Mouse (Mus musculus): ENCODE measurements at regions not wholly inside any gene's neighbourhood (a gene's known extent, or its start where the extent isn't known, plus 50 kb on each side); places are given as distances from the start of the nearest gene placed in this dataset.

DNA sequence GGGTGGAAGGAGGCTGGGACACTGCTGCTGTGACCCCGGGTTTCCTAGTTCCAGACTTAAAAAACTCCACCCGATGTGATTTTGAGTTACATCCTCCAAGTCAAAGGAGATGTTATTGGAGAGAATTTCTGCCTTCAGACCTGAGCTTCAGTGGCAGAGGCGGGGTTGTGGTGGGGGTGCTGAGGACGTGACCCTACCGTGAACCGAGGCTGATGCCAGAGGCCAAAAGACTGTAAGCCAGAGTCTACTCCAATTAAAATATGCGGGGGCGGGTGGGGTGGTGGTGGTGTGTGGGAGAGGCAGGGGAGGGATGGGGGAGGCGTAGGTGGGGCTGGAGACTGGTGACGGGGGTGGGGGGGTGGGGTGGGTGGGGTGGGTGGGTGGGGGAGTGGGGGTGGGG, 145.1 kb upstream of the Zfp64 start:
- H3K27ac ChIP-seq (ENCODE audit: control insufficient read depth, low read depth, low read length) = no peak overlapping the region
- no peak for TF ChIP-seq BHLHE40 (IDR thresholded peaks at IDR 0.05; ENCODE audit: borderline replicate concordance, low read depth, low read length)
- no peak for TF ChIP-seq NRF1 (IDR thresholded peaks at IDR 0.05; ENCODE audit: insufficient read depth, low read depth, low read length, poor library complexity, severe bottlenecking)
- TF ChIP-seq POLR2AphosphoS5 (IDR thresholded peaks at IDR 0.05; ENCODE audit: borderline replicate concordance, low read depth, low read length) = no peak
- no peak for TF ChIP-seq MAFK (IDR thresholded peaks at IDR 0.05; ENCODE audit: borderline replicate concordance, low read depth, low read length)
- no peak for TF ChIP-seq USF1 (IDR thresholded peaks at IDR 0.05; ENCODE audit: low read depth, low read length)
- TF ChIP-seq TAL1 (IDR thresholded peaks at IDR 0.05; ENCODE audit: low read length) = no peak
- TF ChIP-seq CTCF (IDR thresholded peaks at IDR 0.05 in 2 of 3, conservative IDR thresholded peaks at IDR 0.05 in 1 of 3; ENCODE audit: control insufficient read depth in 1 of 3, insufficient read depth in 1 of 3, low read depth in 2 of 3, low read length in 3 of 3, poor library complexity in 1 of 3, severe bottlenecking in 1 of 3) = no peak
- no peak for TF ChIP-seq POLR2A (IDR thresholded peaks at IDR 0.05; ENCODE audit: control insufficient read depth in 1 of 2, insufficient read depth in 1 of 2, low read depth in 1 of 2, low read length in 2 of 2, poor library complexity in 1 of 2)
- TF ChIP-seq SMC3 (IDR thresholded peaks at IDR 0.05; ENCODE audit: low read depth, low read length) = no peak
- TF ChIP-seq CHD2 (IDR thresholded peaks at IDR 0.05; ENCODE audit: low read length) = no peak
- no peak for TF ChIP-seq KAT2A (conservative IDR thresholded peaks at IDR 0.05; ENCODE audit: low read depth, low read length)
- TF ChIP-seq NELFE (IDR thresholded peaks at IDR 0.05; ENCODE audit: low read depth, low read length) = no peak
- TF ChIP-seq RCOR1 (IDR thresholded peaks at IDR 0.05; ENCODE audit: low read depth, low read length) = no peak
- no peak for TF ChIP-seq MYB (IDR thresholded peaks at IDR 0.05; ENCODE audit: low read depth, low read length)
- H3K79me2 ChIP-seq (ENCODE audit: control insufficient read depth, insufficient read depth, low read length, poor library complexity) = no peaks in the 10 kb centered on the region
- H3K4me1 ChIP-seq (ENCODE audit: control insufficient read depth in 1 of 2, insufficient read depth in 2 of 2, low read length in 2 of 2) = no peaks in the 10 kb centered on the region
- no peak overlapping the region for H3K9ac ChIP-seq (ENCODE audit: control insufficient read depth, low read depth, low read length, poor library complexity, severe bottlenecking)
- H3K4me3 ChIP-seq (ENCODE audit: control insufficient read depth in 1 of 2, insufficient read depth in 1 of 2, low read depth in 2 of 2, low read length in 2 of 2) = no peak overlapping the region
- DNase-seq (ENCODE audit: low read depth, low spot score) = no peak
- H3K9me3 ChIP-seq (replicated peaks; ENCODE audit: insufficient read depth, low read length) = no peaks in the 10 kb centered on the region
- no peaks in the 10 kb centered on the region for H3K36me3 ChIP-seq (ENCODE audit: control insufficient read depth in 1 of 2, insufficient read depth in 2 of 2, low read length in 2 of 2)
- H3K27me3 ChIP-seq (ENCODE audit: control insufficient read depth in 1 of 2, insufficient read depth in 2 of 2, low read length in 2 of 2) = no peaks in the 10 kb centered on the region

DNA sequence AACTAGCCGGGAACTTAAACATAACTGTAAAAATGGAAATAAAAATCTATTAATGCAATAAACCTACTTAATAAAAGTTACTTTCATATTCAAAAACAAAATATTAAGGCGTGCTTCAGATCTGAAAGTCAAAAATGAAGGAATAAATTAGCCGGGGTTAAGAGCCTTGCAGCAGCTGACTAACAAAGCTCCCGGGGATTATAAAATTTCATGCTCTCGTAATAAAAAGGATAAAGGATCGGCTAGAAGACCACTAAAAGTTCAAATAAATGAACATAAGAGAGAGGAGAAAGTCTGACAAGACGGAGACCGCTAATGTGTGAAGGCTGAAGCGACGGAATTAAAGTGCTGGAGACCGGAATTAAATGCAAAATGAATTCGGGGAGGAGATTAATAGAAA, 144.3 kb upstream of the Zfp64 start:
- no peaks in the 10 kb centered on the region for H3K4me1 ChIP-seq (ENCODE audit: control insufficient read depth in 1 of 2, insufficient read depth in 2 of 2, low read length in 2 of 2)
- no peaks in the 10 kb centered on the region for H3K79me2 ChIP-seq (ENCODE audit: control insufficient read depth, insufficient read depth, low read length, poor library complexity)
- H3K9ac ChIP-seq (ENCODE audit: control insufficient read depth, low read depth, low read length, poor library complexity, severe bottlenecking) = no peak overlapping the region
- H3K36me3 ChIP-seq (ENCODE audit: control insufficient read depth in 1 of 2, insufficient read depth in 2 of 2, low read length in 2 of 2) = no peaks in the 10 kb centered on the region
- H3K9me3 ChIP-seq (replicated peaks; ENCODE audit: insufficient read depth, low read length) = no peaks in the 10 kb centered on the region
- no peak for DNase-seq (ENCODE audit: low read depth, low spot score)
- no peak overlapping the region for H3K27ac ChIP-seq (ENCODE audit: control insufficient read depth, low read depth, low read length)
- H3K4me3 ChIP-seq (ENCODE audit: control insufficient read depth in 1 of 2, insufficient read depth in 1 of 2, low read depth in 2 of 2, low read length in 2 of 2) = no peak overlapping the region
- TF ChIP-seq MYB (IDR thresholded peaks at IDR 0.05; ENCODE audit: low read depth, low read length) = no peak
- TF ChIP-seq NELFE (IDR thresholded peaks at IDR 0.05; ENCODE audit: low read depth, low read length) = no peak
- no peak for TF ChIP-seq TBP (IDR thresholded peaks at IDR 0.05; ENCODE audit: low read depth, low read length)
- TF ChIP-seq E2F4 (IDR thresholded peaks at IDR 0.05; ENCODE audit: borderline replicate concordance, low read depth, low read length) = no peak
- no peak for TF ChIP-seq CHD2 (IDR thresholded peaks at IDR 0.05; ENCODE audit: low read length)
- TF ChIP-seq SIN3A (IDR thresholded peaks at IDR 0.05; ENCODE audit: low read length) = no peak
- no peak for TF ChIP-seq JUND (IDR thresholded peaks at IDR 0.05; ENCODE audit: low read depth, low read length)
- TF ChIP-seq KAT2A (conservative IDR thresholded peaks at IDR 0.05; ENCODE audit: low read depth, low read length) = no peak
- TF ChIP-seq TCF12 (IDR thresholded peaks at IDR 0.05; ENCODE audit: low read depth, low read length) = no peak
- TF ChIP-seq ZKSCAN1 (IDR thresholded peaks at IDR 0.05; ENCODE audit: low read depth, low read length) = no peak
- no peak for TF ChIP-seq MXI1 (IDR thresholded peaks at IDR 0.05; ENCODE audit: low read depth, low read length)
- TF ChIP-seq UBTF (IDR thresholded peaks at IDR 0.05; ENCODE audit: borderline replicate concordance, insufficient read depth, low read depth, low read length) = no peak
- no peak for TF ChIP-seq SMC3 (IDR thresholded peaks at IDR 0.05; ENCODE audit: low read depth, low read length)
- TF ChIP-seq RAD21 (IDR thresholded peaks at IDR 0.05; ENCODE audit: low read depth, low read length) = no peak
- TF ChIP-seq ZNF384 (IDR thresholded peaks at IDR 0.05; ENCODE audit: low read depth, low read length) = no peak
- no peak for TF ChIP-seq GATA1 (IDR thresholded peaks at IDR 0.05; ENCODE audit: low read depth, low read length)
- no peak for TF ChIP-seq HCFC1 (IDR thresholded peaks at IDR 0.05; ENCODE audit: low read depth, low read length)
- TF ChIP-seq USF2 (IDR thresholded peaks at IDR 0.05; ENCODE audit: borderline replicate concordance in 1 of 2, insufficient read depth in 1 of 2, low read depth in 1 of 2, low read length in 2 of 2) = no peak
- no peak for TF ChIP-seq MEF2A (IDR thresholded peaks at IDR 0.05; ENCODE audit: extremely low read depth, insufficient replicate concordance, low read depth, low read length, poor library complexity, severe bottlenecking)
- no peaks in the 10 kb centered on the region for H3K27me3 ChIP-seq (ENCODE audit: control insufficient read depth in 1 of 2, insufficient read depth in 2 of 2, low read length in 2 of 2)

All from MEL (cell line).